Mouse (Mus musculus) brown adipose tissue, adult 24 weeks (tissue): Measurements from ENCODE around the gene Samd8. TPM values are rescaled to one million over a fixed set of nuclear protein-coding genes. Genes with fewer than 3 reads are reported as not detected.
A peak's percentile ranks its signal among the peaks of the same experiment; 100 is the strongest.

Experiments
- H3K27ac ChIP-seq: fragments of 200-500 bp; replicated peaks from 2 replicates; pipeline ENCODE4 v1.5.1; 2012; ENCODE audit warnings: low read depth, mild to moderate bottlenecking, low read length
- H3K4me1 ChIP-seq: fragments of 200-500 bp; 2 replicates; pipeline ENCODE4 v1.6.1; 2012; ENCODE audit warnings: low read length, mixed read lengths; ENCODE audit not compliant: control insufficient read depth, insufficient read depth, insufficient read length
- H3K4me3 ChIP-seq: fragments of 200-500 bp; 2 replicates; pipeline ENCODE4 v1.5.1; 2012; ENCODE audit warnings: low read depth, mild to moderate bottlenecking, low read length, moderate library complexity; ENCODE audit not compliant: insufficient read depth
- polyA plus RNA-seq: library from polyadenylated mRNA; stranded (reverse); fragments of >200 nt; gene quantifications from 2 replicates; pipeline ENCODE4 v1.2.4, GENCODE M21; 2012; ENCODE audit not compliant: missing spikeins, insufficient read depth, insufficient read length

The Samd8 gene
- polyA plus RNA-seq = 7.1 and 7.9 TPM in 2 replicates

GRCm38 (mm10) chr14:21750008-21750880, at the start of gene Samd8:
TSS of gene Samd8 (plus strand) at chr14:21750531.
- Histone ChIP-seq H3K27ac (peak within 1 kb of the TSS; percentile 65), H3K4me3 (peak within 1 kb of the TSS; percentile 98), H3K4me1 (0 out of 2 replicates have a peak, but pooled peaks cover 2% of the 10 kb centered on the region)

GRCm38 (mm10) chr14:21702691-21703090, 47.6 kb upstream of the Samd8 start:
- Histone ChIP-seq H3K4me1 (0 out of 2 replicates have a peak, but pooled peaks cover 2% of the 10 kb centered on the region), H3K27ac (no peak overlapping the region), H3K4me3 (no peak overlapping the region)

- Histone ChIP-seq H3K27ac (no peak overlapping the region), H3K4me1 (0 out of 2 replicates have a peak, but pooled peaks cover 2% of the 10 kb centered on the region), H3K4me3 (no peak overlapping the region)
Observed at GRCm38 (mm10) chr14:21703255-21703654, 47.1 kb upstream of the Samd8 start.

GRCm38 (mm10) chr14:21705462-21705861, 44.9 kb upstream of the Samd8 start:
- H3K4me3 ChIP-seq = no peak overlapping the region
- H3K27ac ChIP-seq = no peak overlapping the region

GRCm38 (mm10) chr14:21706759-21707571, 43.4 kb upstream of the Samd8 start:
- H3K4me1 ChIP-seq = peaks cover 6% of the 10 kb centered on the region; the same call in 1 of the 2 replicates
- no peak overlapping the region for H3K4me3 ChIP-seq
- H3K27ac ChIP-seq = peak overlapping the region; percentile 25

More at GRCm38 (mm10) chr14:21705462-21705861, 44.9 kb upstream of the Samd8 start:
- H3K4me1 ChIP-seq = peaks cover 4% of the 10 kb centered on the region; the same call in 1 of the 2 replicates

GRCm38 (mm10) chr14:21709545-21709944, 40.8 kb upstream of the Samd8 start:
- Histone ChIP-seq H3K27ac (no peak overlapping the region), H3K4me3 (no peak overlapping the region), H3K4me1 (peaks cover 4% of the 10 kb centered on the region; the same call in 1 of the 2 replicates)

GRCm38 (mm10) chr14:21711231-21711630, 39.1 kb upstream of the Samd8 start:
- no peak overlapping the region for H3K27ac ChIP-seq
- peaks cover 4% of the 10 kb centered on the region; the same call in 1 of the 2 replicates for H3K4me1 ChIP-seq
- H3K4me3 ChIP-seq = no peak overlapping the region

GRCm38 (mm10) chr14:21714486-21714885, 35.8 kb upstream of the Samd8 start, which contains the start of gene Dupd1:
TSS of gene Dupd1 (minus strand) at chr14:21714576.
- Histone ChIP-seq H3K27ac (no peak within 1 kb of the TSS), H3K4me1 (peaks cover 4% of the 10 kb centered on the region; the same call in 1 of the 2 replicates), H3K4me3 (no peak within 1 kb of the TSS)

- H3K27ac ChIP-seq = no peak overlapping the region
- H3K4me1 ChIP-seq = no peaks in the 10 kb centered on the region
- no peak overlapping the region for H3K4me3 ChIP-seq
Observed at GRCm38 (mm10) chr14:21719646-21720383, 30.5 kb upstream of the Samd8 start.

- H3K27ac ChIP-seq = no peak overlapping the region
- H3K4me3 ChIP-seq = no peak overlapping the region
- H3K4me1 ChIP-seq = no peaks in the 10 kb centered on the region
Observed at GRCm38 (mm10) chr14:21720430-21721205, 29.7 kb upstream of the Samd8 start.

- Histone ChIP-seq H3K27ac (no peak overlapping the region), H3K4me3 (no peak overlapping the region), H3K4me1 (no peaks in the 10 kb centered on the region)
Observed at GRCm38 (mm10) chr14:21722021-21722698, 28.2 kb upstream of the Samd8 start.

- H3K4me3 ChIP-seq = no peak overlapping the region
- H3K27ac ChIP-seq = no peak overlapping the region
- H3K4me1 ChIP-seq = no peaks in the 10 kb centered on the region
Observed at GRCm38 (mm10) chr14:21729031-21729732, 21.1 kb upstream of the Samd8 start.

GRCm38 (mm10) chr14:21729936-21730335, 20.4 kb upstream of the Samd8 start:
- H3K4me1 ChIP-seq = no peaks in the 10 kb centered on the region
- H3K27ac ChIP-seq = no peak overlapping the region
- H3K4me3 ChIP-seq = no peak overlapping the region
